Mouse (Mus musculus) midbrain, embryonic 12.5 days (tissue): ENCODE measurements around the gene Gm9972. TPM values are rescaled to one million over a fixed set of nuclear protein-coding genes. Genes with fewer than 3 reads are reported as not detected.

ENCODE experiments used
- ATAC-seq: fragments of 200-750 bp; cut with Nextera tagmentation; 2 replicates; pipeline ENCODE4 v1.8.0; 2017; ENCODE audit warnings: low read depth, moderate TSS enrichment, moderate library complexity; ENCODE audit not compliant: low FRiP score
- H3K27ac ChIP-seq: fragments of 300-500 bp; sonication (generic); replicated peaks from 2 replicates; pipeline ENCODE4 v1.5.1; 2016; ENCODE audit warnings: mild to moderate bottlenecking
- H3K27me3 ChIP-seq: fragments of 300-500 bp; sonication (generic); 2 replicates; pipeline ENCODE4 v1.6.1; 2016; ENCODE audit warnings: mild to moderate bottlenecking
- H3K36me3 ChIP-seq: fragments of 300-500 bp; sonication (generic); 2 replicates; pipeline ENCODE4 v1.6.1; 2016
- H3K4me1 ChIP-seq: fragments of 300-500 bp; sonication (generic); 2 replicates; pipeline ENCODE4 v1.6.1; 2016
- H3K4me2 ChIP-seq: fragments of 300-500 bp; sonication (generic); replicated peaks from 2 replicates; pipeline ENCODE4 v1.6.1; 2016; ENCODE audit warnings: mild to moderate bottlenecking, moderate library complexity
- H3K4me3 ChIP-seq: fragments of 300-500 bp; sonication (generic); 2 replicates; pipeline ENCODE4 v1.5.1; 2016; ENCODE audit warnings: mild to moderate bottlenecking
- H3K9ac ChIP-seq: fragments of 300-500 bp; sonication (generic); replicated peaks from 2 replicates; pipeline ENCODE4 v1.6.1; 2016; ENCODE audit warnings: mild to moderate bottlenecking, moderate library complexity
- H3K9me3 ChIP-seq: fragments of 300-500 bp; sonication (generic); 2 replicates; pipeline ENCODE4 v1.6.1; 2016; ENCODE audit warnings: mild to moderate bottlenecking
- WGBS: fragments of 180-500 bp; shearing (Covaris S2); methylation state at CpG from one replicate; pipeline ENCODE4 v1.1.7; 2016; 5-methylcytosine and 5-hydroxymethylcytosine counted together
- polyA plus RNA-seq: library from polyadenylated mRNA; unstranded; fragments of >200 nt; fragmentation: Nextera tagmentation; extraction: Ambion mirVana; gene quantifications from 2 replicates; pipeline ENCODE4 v1.2.1, GENCODE M21; 2016

Gm9972 gene
- polyA plus RNA-seq, 1 experiment from 2014 or later, result 0.15 TPM

DNA sequence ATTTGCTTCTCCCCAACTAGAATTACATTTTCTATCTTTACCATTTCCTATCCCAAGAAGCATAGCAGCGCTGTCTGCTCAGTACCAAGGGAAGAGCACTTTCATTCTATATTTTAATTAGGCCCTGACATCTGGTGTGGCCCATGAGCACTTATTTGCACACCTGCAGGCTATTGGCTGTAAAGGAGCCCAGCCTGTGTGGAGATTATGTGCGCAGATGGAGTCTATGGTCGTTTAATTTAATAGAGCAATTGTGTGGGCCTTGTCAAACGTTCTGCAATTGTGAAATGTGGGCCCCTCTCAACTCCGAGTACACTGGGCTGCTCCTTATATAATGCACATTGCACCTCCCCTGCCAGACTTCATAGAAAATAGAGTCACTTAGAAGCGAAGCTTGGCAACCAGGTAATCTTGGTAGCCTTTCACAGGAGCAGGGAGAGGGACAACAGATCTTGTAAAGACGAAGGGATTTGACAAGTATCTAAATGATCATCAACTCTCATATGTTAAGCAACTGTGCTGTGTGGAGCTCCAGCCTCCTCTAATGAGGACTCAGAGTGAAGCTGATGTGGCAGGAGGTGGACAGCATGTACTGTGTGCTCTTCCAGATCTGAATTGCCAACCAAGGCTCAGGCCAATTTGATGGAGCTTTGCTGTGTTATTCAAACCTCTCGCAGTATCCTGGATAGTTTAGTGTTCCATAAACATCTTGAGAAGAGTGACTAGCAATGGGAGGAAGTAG is 50.9 kb downstream of the Gm9972 start:
- Histone ChIP-seq H3K9me3 (no peaks in the 10 kb centered on the region), H3K4me2 (no peak overlapping the region), H3K4me3 (no peak overlapping the region), H3K27me3 (no peaks in the 10 kb centered on the region), H3K4me1 (no peaks in the 10 kb centered on the region), H3K27ac (no peak overlapping the region), H3K36me3 (no peaks in the 10 kb centered on the region), H3K9ac (no peak overlapping the region)
- 71% methylated on average over 8 of the region's 8 CpGs for WGBS
- peak; percentile 76 for ATAC-seq

Other genes with a start within 250 kb of the Gm9972 start
- gene Atp10b, start 114.1 kb downstream of the Gm9972 start, polyA plus RNA-seq, result 0.07 and 0.20 TPM in 2 replicates